Mouse (Mus musculus) testis, adult 2 months (tissue): ENCODE measurements around the gene Lrrc8b. TPM values are rescaled to one million over a fixed set of nuclear protein-coding genes. Genes with fewer than 3 reads are reported as not detected.

ENCODE experiments used
- H3K27ac ChIP-seq: fragments of 200-500 bp; 2 replicates; pipeline ENCODE4 v1.5.1; 2012; ENCODE audit warnings: low read depth, low read length; ENCODE audit not compliant: control insufficient read depth, insufficient read depth
- H3K27me3 ChIP-seq: fragments of 200-500 bp; 2 replicates; pipeline ENCODE4 v1.6.1; 2012; ENCODE audit warnings: mild to moderate bottlenecking, low read length, moderate library complexity; ENCODE audit not compliant: control insufficient read depth, insufficient read depth
- H3K36me3 ChIP-seq: fragments of 200-500 bp; 2 replicates; pipeline ENCODE4 v1.6.1; 2012; ENCODE audit warnings: mild to moderate bottlenecking, low read length; ENCODE audit not compliant: control insufficient read depth, insufficient read depth
- H3K4me1 ChIP-seq: fragments of 200-500 bp; 2 replicates; pipeline ENCODE4 v1.6.1; 2012; ENCODE audit warnings: low read length; ENCODE audit not compliant: control insufficient read depth, insufficient read depth
- H3K4me3 ChIP-seq: fragments of 200-500 bp; 2 replicates; pipeline ENCODE4 v1.5.1; 2012; ENCODE audit warnings: low read depth, mild to moderate bottlenecking, low read length, moderate library complexity, mixed read lengths; ENCODE audit not compliant: control insufficient read depth
- CTCF ChIP-seq: fragments of 200-500 bp; IDR thresholded peaks from 2 replicates; pipeline ENCODE4 v1.5.1; 2012; ENCODE audit warnings: low read depth, mild to moderate bottlenecking, inconsistent platforms, low read length, moderate library complexity; ENCODE audit not compliant: control insufficient read depth, insufficient read depth, insufficient replicate concordance
- POLR2A ChIP-seq: fragments of 200-500 bp; IDR thresholded peaks from 2 replicates; pipeline ENCODE4 v1.6.1; 2012; ENCODE audit warnings: low read depth, mild to moderate bottlenecking, inconsistent platforms, low read length, moderate library complexity; ENCODE audit not compliant: control insufficient read depth
- polyA plus RNA-seq: library from polyadenylated mRNA; depleted of rRNA; stranded (reverse); fragments of >200 nt; gene quantifications from 2 replicates; pipeline ENCODE4 v1.2.3, GENCODE M21; 2012

Gene Lrrc8b
- polyA plus RNA-seq, 1 experiment, result 336 TPM

DNA sequence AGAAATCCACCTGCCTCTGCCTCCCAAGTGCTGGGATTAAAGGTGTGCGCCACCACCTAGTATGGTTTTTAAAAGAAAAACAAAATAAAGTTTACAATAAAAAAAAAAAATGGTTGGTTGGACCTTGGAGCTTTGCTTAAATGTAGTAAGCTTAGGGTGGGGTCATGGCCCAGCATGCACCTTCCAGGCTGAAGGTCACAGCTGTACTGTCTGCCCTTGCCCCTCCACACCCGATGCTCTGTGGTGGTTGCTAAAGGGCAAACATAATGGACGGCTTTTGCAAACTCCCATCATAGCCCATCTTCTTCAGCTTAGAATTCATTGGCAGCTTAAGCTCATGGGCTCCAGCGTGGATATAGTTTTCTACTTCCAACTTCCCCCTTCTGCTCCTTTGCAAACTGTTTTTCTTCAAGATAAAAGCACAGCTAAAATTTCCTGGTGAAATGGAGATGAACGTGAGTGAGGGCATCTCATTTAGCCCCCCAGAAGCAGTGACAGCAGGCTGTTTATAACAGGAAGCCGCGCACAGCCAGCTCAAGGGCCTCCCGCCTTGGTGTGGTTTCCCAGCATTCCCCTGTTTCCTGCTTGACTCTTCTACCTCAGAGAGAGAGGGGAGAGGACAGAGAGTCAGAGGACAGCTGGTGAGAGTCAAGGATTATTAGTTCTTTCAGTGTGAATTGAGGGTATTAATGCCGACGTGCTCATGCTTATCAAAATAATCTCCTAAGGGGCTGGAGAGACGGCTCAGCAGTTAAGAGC lies 27.7 kb downstream of the Lrrc8b start:
- Histone ChIP-seq H3K27me3 (no peaks in the 10 kb centered on the region), H3K4me1 (no peaks in the 10 kb centered on the region), H3K4me3 (no peak overlapping the region), H3K36me3 (no peaks in the 10 kb centered on the region), H3K27ac (no peak overlapping the region)
- TF ChIP-seq CTCF (no peak), POLR2A (no peak)

DNA sequence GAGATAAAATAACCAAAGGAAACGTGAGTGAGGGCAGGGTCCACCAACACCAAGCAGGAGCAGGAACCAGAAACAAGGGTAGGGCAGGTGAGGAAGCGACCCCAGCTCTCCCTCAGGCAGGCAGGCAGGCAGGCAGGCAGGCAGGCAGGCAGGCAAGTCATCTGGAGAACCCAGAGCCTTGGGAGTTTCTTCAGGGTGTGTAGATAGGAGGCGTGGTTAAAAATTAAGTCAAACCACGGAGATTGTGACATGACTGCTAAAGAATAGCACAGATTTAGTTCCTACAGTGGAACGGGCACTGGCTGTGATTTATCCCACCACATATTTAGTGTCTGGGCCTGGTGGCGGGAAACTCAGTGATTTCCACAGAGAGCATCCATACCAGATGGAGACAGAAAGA lies 30.1 kb downstream of the Lrrc8b start:
- no peak overlapping the region for H3K27ac ChIP-seq
- no peaks in the 10 kb centered on the region for H3K36me3 ChIP-seq
- H3K27me3 ChIP-seq, result no peaks in the 10 kb centered on the region
- H3K4me1 ChIP-seq, result no peaks in the 10 kb centered on the region
- no peak overlapping the region for H3K4me3 ChIP-seq
- TF ChIP-seq CTCF, result no peak
- no peak for TF ChIP-seq POLR2A

DNA sequence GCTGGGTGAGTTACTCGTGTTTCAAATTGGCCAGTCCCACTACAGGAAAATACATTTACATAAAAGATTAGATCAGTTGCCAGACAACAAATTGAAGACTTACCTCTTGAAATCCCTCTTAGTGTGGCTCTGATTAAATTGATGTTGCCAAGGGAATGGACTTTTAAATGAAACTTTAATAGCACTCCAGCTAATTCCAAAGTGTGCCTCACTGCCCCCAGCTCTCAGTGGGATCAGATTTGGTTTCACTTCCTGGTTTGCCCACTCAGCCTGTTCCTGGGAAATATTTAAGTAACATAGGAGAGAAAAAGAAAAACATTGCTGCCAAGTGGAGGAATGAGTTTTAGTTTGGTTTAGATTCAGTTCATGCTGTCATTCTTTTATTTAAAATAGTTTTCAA lies 38.5 kb downstream of the Lrrc8b start:
- Histone ChIP-seq H3K4me3 (no peak overlapping the region), H3K4me1 (no peaks in the 10 kb centered on the region), H3K36me3 (no peaks in the 10 kb centered on the region), H3K27me3 (no peaks in the 10 kb centered on the region), H3K27ac (no peak overlapping the region)
- TF ChIP-seq POLR2A (no peak), CTCF (no peak)

DNA sequence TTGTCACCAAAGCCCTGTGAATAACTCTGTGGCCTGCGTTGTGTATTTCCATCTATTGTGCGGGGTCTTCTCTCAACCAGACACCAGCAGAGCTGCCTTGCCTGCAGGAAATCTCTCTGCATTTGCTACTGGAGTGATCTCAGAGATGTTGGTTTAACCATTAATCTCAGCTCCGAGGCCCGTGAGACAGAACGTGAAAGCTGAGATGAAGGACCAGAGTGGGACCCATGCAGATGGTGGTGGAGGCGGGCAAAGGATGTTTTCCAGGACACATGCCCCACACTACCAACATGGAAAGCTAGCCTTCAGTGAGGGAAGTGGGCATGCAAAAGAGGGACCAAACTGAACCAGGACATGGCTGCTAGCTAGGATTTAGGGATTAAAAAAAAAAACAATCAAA lies 43.5 kb downstream of the Lrrc8b start:
- H3K4me1 ChIP-seq, result no peaks in the 10 kb centered on the region
- H3K27ac ChIP-seq, result no peak overlapping the region
- no peak overlapping the region for H3K4me3 ChIP-seq
- no peaks in the 10 kb centered on the region for H3K36me3 ChIP-seq
- H3K27me3 ChIP-seq, result no peaks in the 10 kb centered on the region
- TF ChIP-seq POLR2A (no peak), CTCF (no peak)

DNA sequence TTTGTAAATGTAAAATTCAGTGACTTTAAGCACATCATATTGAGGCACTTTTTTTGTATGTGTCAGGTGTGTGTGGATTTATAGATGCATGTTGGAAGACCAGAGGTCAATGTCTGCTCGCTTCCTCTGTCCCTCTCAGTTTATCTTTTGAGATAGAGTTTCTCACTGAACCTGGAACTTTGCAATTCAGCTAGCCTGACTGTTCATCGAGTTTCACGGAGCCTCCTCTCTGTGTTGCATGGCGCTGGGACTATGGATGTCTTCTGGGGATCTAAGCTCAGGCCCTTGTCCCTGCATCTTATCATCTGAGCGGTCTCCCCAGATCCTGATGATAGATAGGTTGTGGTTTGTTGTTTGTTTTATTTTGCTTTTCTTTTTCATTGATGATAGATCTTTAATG lies 45.0 kb downstream of the Lrrc8b start:
- Histone ChIP-seq H3K4me1 (no peaks in the 10 kb centered on the region), H3K27ac (no peak overlapping the region), H3K27me3 (no peaks in the 10 kb centered on the region), H3K4me3 (no peak overlapping the region), H3K36me3 (no peaks in the 10 kb centered on the region)
- TF ChIP-seq POLR2A (no peak), CTCF (no peak)

DNA sequence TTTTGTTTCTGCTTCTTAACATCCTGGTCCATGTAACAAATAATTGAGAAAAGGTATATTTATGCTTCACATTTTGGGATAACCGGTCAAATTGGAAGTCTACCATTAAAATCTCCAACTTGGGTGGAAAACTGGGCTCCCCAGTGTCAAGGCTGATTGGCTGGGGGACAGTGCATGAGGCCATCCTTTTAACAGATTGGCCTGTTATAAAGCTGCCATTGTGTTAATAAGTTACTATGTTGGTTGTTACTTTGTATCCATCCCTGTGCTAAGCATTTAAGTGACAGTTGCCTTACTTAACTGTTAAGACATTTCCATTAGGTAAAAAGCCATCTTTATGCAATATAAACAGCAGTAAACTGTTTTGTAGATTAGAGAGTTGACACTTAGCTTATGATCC lies 45.5 kb downstream of the Lrrc8b start:
- H3K27ac ChIP-seq, result no peak overlapping the region
- no peaks in the 10 kb centered on the region for H3K27me3 ChIP-seq
- no peaks in the 10 kb centered on the region for H3K36me3 ChIP-seq
- H3K4me1 ChIP-seq, result no peaks in the 10 kb centered on the region
- TF ChIP-seq CTCF, result no peak
- TF ChIP-seq POLR2A, result no peak
- H3K4me3 ChIP-seq, result no peak overlapping the region

DNA sequence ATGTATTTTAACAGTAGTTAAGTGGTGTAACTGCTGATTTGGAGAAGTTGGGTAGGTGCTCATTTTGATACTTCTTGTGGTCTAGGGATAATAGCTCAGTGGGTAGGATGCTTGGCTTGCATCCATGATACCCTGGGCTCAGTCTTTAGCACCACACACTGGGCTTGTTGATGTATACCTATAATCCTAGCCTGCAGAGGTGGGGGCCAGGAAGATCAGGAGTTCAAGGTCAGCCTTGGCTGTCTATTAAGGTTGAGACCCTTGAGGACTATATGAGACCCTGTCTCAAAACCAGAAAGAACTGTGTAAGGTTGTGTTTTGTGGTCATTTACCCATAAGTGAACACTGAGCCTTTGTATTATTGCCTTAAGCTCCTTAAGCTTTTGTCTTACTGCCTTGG lies 49.1 kb downstream of the Lrrc8b start:
- Histone ChIP-seq H3K27me3 (no peaks in the 10 kb centered on the region), H3K27ac (no peak overlapping the region), H3K36me3 (no peaks in the 10 kb centered on the region), H3K4me1 (no peaks in the 10 kb centered on the region), H3K4me3 (no peak overlapping the region)
- TF ChIP-seq CTCF, result no peak
- TF ChIP-seq POLR2A, result no peak
